Mouse (Mus musculus) subcutaneous adipose tissue, adult 2 months (tissue): ENCODE results near the gene Oas1g. TPM values are rescaled to one million over a fixed set of nuclear protein-coding genes. Genes with fewer than 3 reads are reported as not detected.

ENCODE experiments used
- polyA plus RNA-seq: library from polyadenylated mRNA; depleted of rRNA; stranded (reverse); fragments of >200 nt; gene quantifications from 2 replicates; pipeline ENCODE4 v1.2.3, GENCODE M21; 2012; ENCODE audit warnings: low replicate concordance; rRNA removed

The Oas1g gene
- 3.3 and 14.4 TPM in 2 replicates for polyA plus RNA-seq

DNA sequence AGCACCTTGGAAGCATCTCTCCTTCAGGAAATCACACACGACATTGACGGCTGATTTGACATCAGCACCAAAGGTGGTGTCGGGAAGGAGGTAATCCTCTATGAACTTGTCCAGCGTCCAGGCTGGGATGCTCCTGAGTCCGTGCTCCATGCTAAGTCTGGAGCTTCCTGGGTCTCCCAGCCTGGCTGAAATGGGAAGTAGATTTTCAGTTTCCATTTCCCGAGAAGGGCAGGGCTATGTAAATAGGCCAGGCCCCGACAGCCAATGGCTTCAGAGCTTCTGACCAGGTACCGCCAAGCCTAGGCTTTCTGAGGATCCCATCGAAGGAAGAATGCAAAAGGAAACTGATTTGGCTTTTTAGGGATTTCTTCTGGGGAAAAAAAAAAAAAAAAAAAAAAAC lies at the start of gene Oas1g:
Oas1g (minus strand) TSS at position 201 of the 400 bp plus-strand sequence.

DNA sequence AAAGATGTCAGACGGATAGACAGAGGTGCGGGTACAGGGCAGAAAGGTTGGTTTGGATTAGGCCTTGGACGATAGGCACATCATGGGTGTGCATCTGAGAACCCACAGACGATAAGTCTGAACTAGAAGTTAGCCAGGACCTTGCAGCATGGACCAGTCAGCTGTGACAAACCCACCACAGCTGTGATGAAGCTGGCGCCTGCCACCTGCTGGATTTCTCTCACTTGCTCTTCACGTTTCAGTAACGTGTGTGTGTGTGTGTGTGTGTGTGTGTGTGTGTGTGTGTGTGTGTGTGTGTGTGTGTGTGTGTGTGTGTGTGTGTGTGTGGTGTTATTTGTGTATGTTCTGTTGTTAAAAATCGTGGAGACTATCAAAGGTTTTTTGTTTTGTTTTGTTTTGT lies 26.8 kb upstream of the Oas1g start, which contains the start of gene Oas1d:
Oas1d (plus strand) TSS at position 333 of the 400 bp plus-strand sequence.

DNA sequence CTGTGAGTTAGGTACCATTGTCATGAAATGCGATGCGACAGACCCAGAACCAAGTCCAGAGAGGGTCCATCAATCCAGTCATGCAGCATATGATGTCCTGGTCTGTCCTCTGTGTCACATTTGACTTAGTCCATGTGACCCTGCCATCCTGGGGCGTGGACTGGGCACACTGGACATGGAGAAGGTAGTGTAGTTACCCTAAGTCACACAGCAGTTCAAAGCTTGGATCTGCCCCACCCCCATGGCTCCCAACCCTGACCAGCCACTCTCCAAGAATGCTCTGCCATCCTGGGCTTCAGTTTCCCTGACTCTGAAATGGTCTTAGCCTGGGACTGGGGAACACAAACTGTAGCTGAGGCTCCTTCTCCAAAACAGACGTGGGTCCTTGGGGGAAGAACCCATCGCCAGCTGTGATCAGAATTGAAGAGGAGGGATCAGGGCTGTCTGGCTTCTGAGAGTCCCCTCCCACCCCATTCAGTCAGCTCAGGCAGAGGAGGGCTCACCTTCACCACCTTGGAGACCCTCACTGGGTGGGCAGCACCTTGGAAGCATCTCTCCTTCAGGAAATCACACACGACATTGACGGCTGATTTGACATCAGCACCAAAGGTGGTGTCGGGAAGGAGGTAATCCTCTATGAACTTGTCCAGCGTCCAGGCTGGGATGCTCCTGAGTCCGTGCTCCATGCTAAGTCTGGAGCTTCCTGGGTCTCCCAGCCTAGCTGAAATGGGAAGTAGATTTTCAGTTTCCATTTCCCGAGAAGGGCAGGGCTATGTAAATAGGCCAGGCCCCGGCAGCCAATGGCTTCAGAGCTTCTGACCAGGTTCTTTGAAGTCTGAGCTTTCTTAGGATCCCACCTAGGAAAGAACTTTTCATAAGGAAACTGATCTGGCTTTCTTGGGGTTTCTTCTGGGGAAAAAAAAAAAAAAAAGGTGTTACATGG lies 19.6 kb upstream of the Oas1g start, which contains the start of gene Oas1a:
Oas1a (minus strand) TSS at position 731 of the 943 bp plus-strand sequence.

DNA sequence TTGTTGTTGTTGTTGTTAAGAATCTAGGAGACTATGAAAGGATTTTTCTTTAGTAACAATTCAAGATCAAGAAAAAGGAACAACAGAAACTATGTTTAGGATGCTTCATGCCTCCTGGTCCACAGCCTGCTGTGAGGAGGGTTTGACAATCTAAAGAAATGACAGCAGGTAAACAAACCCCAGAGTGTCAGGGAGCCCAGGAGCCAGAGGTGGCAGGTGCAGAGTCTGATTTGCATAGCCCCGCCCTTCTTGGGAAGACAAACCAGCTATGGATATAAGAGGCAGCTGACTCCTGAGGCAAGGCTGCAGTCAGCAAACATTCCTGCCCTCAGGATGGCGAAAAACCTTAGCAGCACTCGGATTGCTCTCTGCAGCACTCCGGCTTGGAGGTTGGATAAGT lies 26.3 kb downstream of the Oas1g start, which contains the start of gene Oas1h:
Oas1h (plus strand) TSS at position 301 of the 400 bp plus-strand sequence.

DNA sequence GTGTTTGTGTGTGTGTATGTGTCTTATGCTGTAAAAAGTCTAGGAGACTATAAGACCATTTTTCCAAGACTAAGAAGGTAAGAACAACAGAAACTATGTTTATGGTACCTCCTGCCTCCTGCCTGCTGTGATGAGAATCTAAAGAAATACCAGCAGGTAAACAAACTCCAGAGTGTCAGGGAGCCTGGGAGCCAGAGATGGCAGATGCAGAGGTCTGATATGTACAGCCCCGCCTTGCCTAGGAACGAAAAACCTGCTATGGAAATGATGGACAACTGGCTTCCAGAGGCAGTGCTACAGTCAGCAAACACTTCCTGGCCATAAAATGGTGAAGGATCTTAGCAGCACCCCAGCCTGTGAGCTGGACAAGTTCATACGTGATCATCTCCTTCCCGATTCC lies 40.3 kb downstream of the Oas1g start, which contains the start of gene Oas1f:
Oas1f (plus strand) TSS at position 301 of the 400 bp plus-strand sequence.

Other genes with a start within 250 kb of the Oas1g start
- 0.24 and 1.5 TPM in 2 replicates for gene Rasal1, start 238.8 kb downstream of the Oas1g start, polyA plus RNA-seq
- gene Dtx1, start 175.7 kb downstream of the Oas1g start, polyA plus RNA-seq = 1.6 and 29.4 TPM in 2 replicates
- gene Oas2, start 137.8 kb downstream of the Oas1g start, polyA plus RNA-seq = 22.9 and 34.5 TPM in 2 replicates
- 1.0 and 7.0 TPM in 2 replicates for gene Oas3, start 110.0 kb downstream of the Oas1g start, polyA plus RNA-seq
- gene Oas1e, start 92.1 kb downstream of the Oas1g start, polyA plus RNA-seq = 0.06 TPM in 1 of 2 replicates, not detected in the other
- gene Oas1c, start 75.1 kb downstream of the Oas1g start, polyA plus RNA-seq = 2.9 and 3.2 TPM in 2 replicates
- gene Oas1f, start 40.2 kb downstream of the Oas1g start, polyA plus RNA-seq = 0.23 TPM in 1 of 2 replicates, not detected in the other
- not detected in 2 replicates for gene Oas1h, start 26.2 kb downstream of the Oas1g start, polyA plus RNA-seq
- 11.0 and 31.2 TPM in 2 replicates for gene Oas1a, start 19.9 kb upstream of the Oas1g start, polyA plus RNA-seq
- gene Oas1d, start 26.9 kb upstream of the Oas1g start, polyA plus RNA-seq = not detected in 2 replicates
- gene Rph3a, start 122.5 kb upstream of the Oas1g start, polyA plus RNA-seq = not detected in 2 replicates